Mouse (Mus musculus): Measurements from ENCODE around the gene Sdk1.

GRCm38 (mm10) chr5:141631641-141632040, 390.4 kb downstream of the Sdk1 start:
- TF ChIP-seq EP300 (IDR thresholded peaks at IDR 0.05; ENCODE audit: low read depth in 1 of 2, low read length in 2 of 2) (no peak), POLR2A (IDR thresholded peaks at IDR 0.05; ENCODE audit: control insufficient read depth in 1 of 2, insufficient read depth in 1 of 2, low read depth in 1 of 2, low read length in 2 of 2, poor library complexity in 1 of 2) (no peak), E2F4 (IDR thresholded peaks at IDR 0.05; ENCODE audit: borderline replicate concordance, low read depth, low read length) (no peak), CHD1 (IDR thresholded peaks at IDR 0.05; ENCODE audit: low read depth, low read length) (no peak), CTCF (IDR thresholded peaks at IDR 0.05 in 2 of 3, conservative IDR thresholded peaks at IDR 0.05 in 1 of 3; ENCODE audit: control insufficient read depth in 1 of 3, insufficient read depth in 1 of 3, low read depth in 2 of 3, low read length in 3 of 3, poor library complexity in 1 of 3, severe bottlenecking in 1 of 3) (no peak), RCOR1 (IDR thresholded peaks at IDR 0.05; ENCODE audit: low read depth, low read length) (no peak), ZKSCAN1 (IDR thresholded peaks at IDR 0.05; ENCODE audit: low read depth, low read length) (no peak)

Measured in MEL (cell line).